14 mouse cellular contexts compared by ENCODE assay signal in genomic region chr12:117235114-117235513, GRCm38 (mm10).
"Had no signal": no experiment of that assay in that cellular context is flagged by ENCODE, and none has a peak within 500 bp of the region (broad histone marks: within the 10 kb centered on the region; RNA-seq: fewer than 3 reads in every experiment).

No protein-coding gene starts in this region.

- DNase-seq: kidney, adult 18-20 months; kidney, postnatal 14 days; lung, embryonic 14.5 days; lung, postnatal 10 days; lung, postnatal 4 days; retina, postnatal 1 day; right cerebral cortex, postnatal 4 days; spleen, adult 18-20 months; thymus, adult 18-20 months; thymus, postnatal 36 days had no signal

- ATAC-seq: liver, embryonic 12.5 days had no signal

- H3K4me3 ChIP-seq: limb, embryonic 15.5 days; liver, embryonic 12.5 days; myocyte; neural tube, embryonic 12.5 days had no signal

- H3K4me1 ChIP-seq: limb, embryonic 15.5 days; liver, embryonic 12.5 days had no signal

- H3K27me3 ChIP-seq: limb, embryonic 15.5 days; neural tube, embryonic 12.5 days had no signal

- H3K9me3 ChIP-seq: limb, embryonic 15.5 days; liver, embryonic 12.5 days; neural tube, embryonic 12.5 days had no signal

- H3K4me2 ChIP-seq: limb, embryonic 15.5 days; liver, embryonic 12.5 days; lung, embryonic 14.5 days; neural tube, embryonic 12.5 days had no signal

- H3K36me3 ChIP-seq: limb, embryonic 15.5 days; liver, embryonic 12.5 days had no signal

- H3K9ac ChIP-seq: limb, embryonic 15.5 days; liver, embryonic 12.5 days; lung, embryonic 14.5 days; neural tube, embryonic 12.5 days had no signal

- H3K27ac ChIP-seq: limb, embryonic 15.5 days; liver, embryonic 12.5 days; neural tube, embryonic 12.5 days had no signal
